In genomic region chr7:79822092-79822695, GRCm38 (mm10) we compare ENCODE assay signal across 28 mouse cellular contexts. TPM values are rescaled to one million over a fixed set of nuclear protein-coding genes. Genes with fewer than 3 reads are reported as not detected.
DNase-seq lines count a peak whose midpoint lies in the region; ATAC-seq and TF ChIP-seq lines count a peak whose summit lies in the region.
"Had no signal": no experiment of that assay in that cellular context is flagged by ENCODE, and none has a peak within 500 bp of the region (broad histone marks: within the 10 kb centered on the region; RNA-seq: fewer than 3 reads in every experiment).

No protein-coding gene starts in this region.

- peaks cover 20% of the 10 kb centered on the region for H3K36me3 ChIP-seq in liver, embryonic 13.5 days
- H3K36me3 ChIP-seq in heart, embryonic 11.5 days (ENCODE audit: control insufficient read depth, insufficient read depth, low read length), result peaks cover 4% of the 10 kb centered on the region; the same call in 1 of the 2 replicates
- no peaks in the 10 kb centered on the region for H3K36me3 ChIP-seq in midbrain, embryonic 15.5 days (replicated peaks)
- H3K36me3 ChIP-seq: hindbrain, embryonic 10.5 days; midbrain, embryonic 12.5 days; neural tube, embryonic 13.5 days had no signal

- no peak overlapping the region for H3K9ac ChIP-seq in liver, embryonic 13.5 days
- no peak overlapping the region; the same call in 1 of the 2 replicates for H3K9ac ChIP-seq in heart, embryonic 11.5 days (ENCODE audit: low read depth, low read length)
- H3K9ac ChIP-seq in midbrain, embryonic 15.5 days, result no peak overlapping the region
- H3K9ac ChIP-seq: heart, embryonic 12.5 days; limb, embryonic 13.5 days; liver, embryonic 15.5 days; midbrain, embryonic 12.5 days; neural tube, embryonic 13.5 days had no signal

- no peak for DNase-seq in liver, embryonic 13.5 days
- DNase-seq in liver, result no peak
- peak; percentile 33 for DNase-seq in NIH3T3 (ENCODE audit: low read depth)
- peak; percentile 69 for DNase-seq in lung, adult 2 months
- peak; percentile 76 for DNase-seq in lung, postnatal 36 days
- no peak for DNase-seq in testis, postnatal 10 days (ENCODE audit: low spot score)
- DNase-seq: adrenal gland, postnatal 36 days; cerebellum, adult 11 months; cerebellum, adult 9-11 months; heart, adult 11 months; heart, postnatal 10 days; kidney, postnatal 36 days; right cerebral cortex, adult 18-20 months; right cerebral cortex, postnatal 4 days had no signal

- no peak for TF ChIP-seq POLR2A in lung, adult 2 months (IDR thresholded peaks at IDR 0.05; ENCODE audit: borderline replicate concordance, extremely low read depth, low read depth, low read length)

- H3K4me2 ChIP-seq in liver, embryonic 13.5 days, result no peak overlapping the region
- H3K4me2 ChIP-seq in heart, embryonic 11.5 days, result no peak overlapping the region
- no peak overlapping the region for H3K4me2 ChIP-seq in midbrain, embryonic 15.5 days
- H3K4me2 ChIP-seq: heart, embryonic 12.5 days; limb, embryonic 13.5 days; liver, embryonic 15.5 days; midbrain, embryonic 12.5 days; neural tube, embryonic 13.5 days had no signal

- no peaks in the 10 kb centered on the region for H3K27me3 ChIP-seq in liver, embryonic 13.5 days
- no peaks in the 10 kb centered on the region for H3K27me3 ChIP-seq in heart, embryonic 11.5 days (ENCODE audit: control insufficient read depth, insufficient read depth, low read length)
- no peaks in the 10 kb centered on the region for H3K27me3 ChIP-seq in midbrain, embryonic 15.5 days (replicated peaks)
- H3K27me3 ChIP-seq: heart, embryonic 12.5 days had no signal

- 61% methylated on average over 12 of the region's 12 CpGs for WGBS in liver, embryonic 13.5 days (ENCODE audit: insufficient replicate concordance)
- 63% methylated on average over 12 of the region's 12 CpGs for WGBS in lung, adult 2 months
- 73% methylated on average over 12 of the region's 12 CpGs for WGBS in heart, embryonic 11.5 days (ENCODE audit: insufficient replicate concordance)
- 86% methylated on average over 12 of the region's 12 CpGs for WGBS in midbrain, embryonic 15.5 days

- no peak overlapping the region for H3K4me3 ChIP-seq in liver, embryonic 13.5 days (replicated peaks)
- H3K4me3 ChIP-seq in lung, adult 2 months (replicated peaks; ENCODE audit: extremely low read depth, low read depth, low read length), result no peak overlapping the region
- H3K4me3 ChIP-seq in heart, embryonic 11.5 days (ENCODE audit: low read depth, low read length), result no peak overlapping the region
- H3K4me3 ChIP-seq in midbrain, embryonic 15.5 days, result no peak overlapping the region
- H3K4me3 ChIP-seq: heart, embryonic 12.5 days; hindbrain, embryonic 10.5 days; limb, embryonic 13.5 days; liver, embryonic 15.5 days; midbrain, embryonic 12.5 days; neural tube, embryonic 13.5 days had no signal

- peaks cover 21% of the 10 kb centered on the region for H3K4me1 ChIP-seq in liver, embryonic 13.5 days (replicated peaks)
- peaks cover 5% of the 10 kb centered on the region; the same call in 1 of the 2 replicates for H3K4me1 ChIP-seq in lung, adult 2 months (ENCODE audit: control insufficient read depth, insufficient read depth, low read length)
- peaks cover 20% of the 10 kb centered on the region for H3K4me1 ChIP-seq in heart, embryonic 11.5 days (ENCODE audit: control insufficient read depth, insufficient read depth, low read length)
- no peaks in the 10 kb centered on the region for H3K4me1 ChIP-seq in midbrain, embryonic 15.5 days
- H3K4me1 ChIP-seq: midbrain, embryonic 12.5 days had no signal

- no peak for TF ChIP-seq CTCF in lung, adult 2 months (IDR thresholded peaks at IDR 0.05; ENCODE audit: insufficient read depth, low read length)

- 0 out of 2 replicates have a peak, but pooled peaks have one; percentile 47 for ATAC-seq in liver, embryonic 13.5 days (ENCODE audit: low read depth)
- no peak for ATAC-seq in heart, embryonic 11.5 days (replicated peaks; ENCODE audit: insufficient number of reproducible peaks, low FRiP score, low TSS enrichment)
- no peak for ATAC-seq in midbrain, embryonic 15.5 days (replicated peaks)
- ATAC-seq: forebrain, embryonic 14.5 days; hindbrain, embryonic 16.5 days; intestine, embryonic 16.5 days had no signal

- H3K27ac ChIP-seq in liver, embryonic 13.5 days, result no peak overlapping the region
- no peak overlapping the region for H3K27ac ChIP-seq in heart, embryonic 11.5 days (ENCODE audit: low read depth, low read length)
- H3K27ac ChIP-seq in midbrain, embryonic 15.5 days, result no peak overlapping the region
- H3K27ac ChIP-seq: hindbrain, embryonic 10.5 days; limb, embryonic 13.5 days; liver, embryonic 15.5 days; midbrain, embryonic 12.5 days; neural tube, embryonic 13.5 days had no signal

- no peaks in the 10 kb centered on the region for H3K9me3 ChIP-seq in liver, embryonic 13.5 days (replicated peaks)
- H3K9me3 ChIP-seq in heart, embryonic 11.5 days (replicated peaks; ENCODE audit: control insufficient read depth, low read length), result no peaks in the 10 kb centered on the region
- no peaks in the 10 kb centered on the region for H3K9me3 ChIP-seq in midbrain, embryonic 15.5 days
- H3K9me3 ChIP-seq: hindbrain, embryonic 10.5 days; liver, embryonic 15.5 days; neural tube, embryonic 13.5 days had no signal

RNA-seq across cellular contexts. Expression of gene Mesp2, which starts 11.7 kb away (rescaled TPM):
- polyA plus RNA-seq in liver, embryonic 13.5 days (2015; fragmentation: Nextera tagmentation; extraction: Ambion mirVana), result 0.08 and 0.09 TPM in 2 replicates
- polyA plus RNA-seq in lung, adult 2 months (2012; rRNA removed), result 7.6 and 8.6 TPM in 2 replicates
- 0.48 and 0.67 TPM in 2 replicates for polyA plus RNA-seq in heart, embryonic 11.5 days (2014; fragmentation: Nextera tagmentation; extraction: Ambion mirVana)
- polyA plus RNA-seq in midbrain, embryonic 15.5 days (2015; fragmentation: Nextera tagmentation; extraction: Ambion mirVana), result 0.96 and 1.1 TPM in 2 replicates
- polyA plus RNA-seq: embryonic facial prominence, embryonic 11.5 days; liver, embryonic 15.5 days had no signal

RNA-seq across cellular contexts. Expression of gene Mesp1, which starts 28.6 kb away (rescaled TPM):
- polyA plus RNA-seq in liver, embryonic 13.5 days (2015; fragmentation: Nextera tagmentation; extraction: Ambion mirVana), result not detected in 2 replicates
- 18.8 and 27.6 TPM in 2 replicates for polyA plus RNA-seq in lung, adult 2 months (2012; rRNA removed)
- polyA plus RNA-seq in heart, embryonic 11.5 days (2014; fragmentation: Nextera tagmentation; extraction: Ambion mirVana), result 0.17 TPM in 1 of 2 replicates, not detected in the other
- not detected in 2 replicates for polyA plus RNA-seq in midbrain, embryonic 15.5 days (2015; fragmentation: Nextera tagmentation; extraction: Ambion mirVana)
- polyA plus RNA-seq: forebrain, embryonic 14.5 days; heart, embryonic 12.5 days; hindbrain, embryonic 10.5 days; intestine, embryonic 16.5 days; kidney, embryonic 14.5 days; limb, embryonic 13.5 days; liver, embryonic 15.5 days; midbrain, embryonic 12.5 days; neural tube, embryonic 13.5 days; stomach, embryonic 14.5 days had no signal

RNA-seq across cellular contexts. Expression of gene Anpep, which starts 38.7 kb away (rescaled TPM):
- 10.9 and 17.1 TPM in 2 replicates for polyA plus RNA-seq in liver, embryonic 13.5 days (2015; fragmentation: Nextera tagmentation; extraction: Ambion mirVana)
- 72.8 and 80.7 TPM in 2 replicates for polyA plus RNA-seq in lung, adult 2 months (2012; rRNA removed)
- polyA plus RNA-seq in heart, embryonic 11.5 days (2014; fragmentation: Nextera tagmentation; extraction: Ambion mirVana), result 7.7 and 9.9 TPM in 2 replicates
- polyA plus RNA-seq in midbrain, embryonic 15.5 days (2015; fragmentation: Nextera tagmentation; extraction: Ambion mirVana), result 3.8 TPM in 2 replicates

Comparison
In these comparisons a context has a peak if more than half of its experiments do, and no peak if none do; other contexts are left out.
1. DNase-seq: peak in NIH3T3 (single experiment), lung, adult 2 months (single experiment) and lung, postnatal 36 days (single experiment); none in liver, embryonic 13.5 days (single experiment), liver (single experiment) and testis, postnatal 10 days (single experiment).
2. RNA of gene Mesp1, which starts 28.6 kb away (polyA plus RNA-seq): 18.8 to 27.6 TPM in lung, adult 2 months; not detected in midbrain, embryonic 15.5 days, 0.17 TPM in heart, embryonic 11.5 days and not detected in liver, embryonic 13.5 days; every median in the first group is over 10 times any median in the second.